Mouse (Mus musculus) intestine, embryonic 14.5 days (tissue): ENCODE results near the gene Tspan32. TPM values are rescaled to one million over a fixed set of nuclear protein-coding genes. Genes with fewer than 3 reads are reported as not detected.

Source experiments
- polyA plus RNA-seq: library from polyadenylated mRNA; unstranded; fragments of >200 nt; fragmentation: Nextera tagmentation; extraction: Ambion mirVana; gene quantifications from 2 replicates; pipeline ENCODE4 v1.2.1, GENCODE M21; 2014

Tspan32 gene
- polyA plus RNA-seq, 1 experiment from 2014 or later, result 1.5 TPM

Other genes with a start within 250 kb of the Tspan32 start
- gene Th, start 73.9 kb upstream of the Tspan32 start, polyA plus RNA-seq, result 1.1 and 1.4 TPM in 2 replicates
- 11.3 and 13.9 TPM in 2 replicates for gene Ascl2, start 35.8 kb upstream of the Tspan32 start, polyA plus RNA-seq
- 457 and 534 TPM in 2 replicates for gene Cd81, start 47.7 kb downstream of the Tspan32 start, polyA plus RNA-seq
- 59.1 and 60.3 TPM in 2 replicates for gene Tssc4, start 64.2 kb downstream of the Tspan32 start, polyA plus RNA-seq
- 14.1 and 17.8 TPM in 2 replicates for gene Trpm5, start 89.6 kb downstream of the Tspan32 start, polyA plus RNA-seq
- 2.1 and 5.3 TPM in 2 replicates for gene Kcnq1, start 101.3 kb downstream of the Tspan32 start, polyA plus RNA-seq